Mouse (Mus musculus) embryo, embryonic 11 days (tissue): ENCODE measurements around the gene Lcn6.
"Not testable (repeated sequence)": the region's sequence is repeated elsewhere in the genome, so short reads cannot be mapped to it uniquely, and the experiment has no call there.

ENCODE experiments used
- DNase-seq: peaks from one replicate; pipeline ENCODE4 v3.0.0-alpha.2; 2015

Gene Lcn6

DNA sequence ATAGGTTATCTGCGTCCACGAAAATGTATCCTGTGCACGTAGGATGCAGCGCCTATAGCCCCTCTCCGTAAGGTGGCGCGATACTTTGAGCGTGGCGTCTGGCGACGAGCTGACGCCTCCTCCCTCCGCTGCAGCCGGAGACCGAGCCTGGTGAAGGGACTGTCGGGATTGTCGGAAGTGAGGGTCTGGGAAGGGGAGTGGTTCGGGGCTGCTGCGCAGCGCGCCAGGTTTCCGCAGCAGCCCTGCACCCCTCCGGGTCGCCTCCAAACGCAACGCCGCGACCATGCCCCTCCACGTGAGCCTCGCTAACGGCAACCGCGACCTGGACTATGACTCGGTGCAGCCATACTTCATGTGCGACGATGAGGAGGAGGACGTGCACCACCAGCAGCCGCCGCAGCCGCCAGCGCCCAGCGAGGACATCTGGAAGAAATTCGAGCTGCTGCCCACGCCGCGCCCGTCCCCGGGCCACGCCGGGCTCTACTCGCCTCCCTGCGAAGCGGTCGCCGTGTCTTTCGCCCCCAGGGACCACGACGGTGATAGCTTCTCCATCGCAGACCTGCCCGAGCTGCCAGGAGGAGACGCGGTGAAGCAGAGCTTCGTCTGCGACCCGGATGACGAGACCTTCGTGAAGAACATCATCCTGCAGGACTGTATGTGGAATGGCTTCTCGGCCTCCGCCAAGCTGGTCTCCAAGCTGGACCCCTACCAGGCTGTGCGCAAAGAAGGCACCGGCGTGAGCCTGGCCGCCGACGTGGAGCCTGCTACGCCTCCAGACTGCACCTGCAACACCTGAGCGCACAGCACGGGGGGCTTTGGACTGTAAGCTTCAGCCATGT, 30.3 kb downstream of the Lcn6 start, which contains the start of gene Bmyc:
Gene Bmyc, plus strand, starts transcription at position 97 of the 839 bp plus-strand sequence.
- DNase-seq = peak; percentile 94

GRCm38 (mm10) chr2:25708121-25708520, 31.5 kb downstream of the Lcn6 start:
- DNase-seq = peak; percentile 61

GRCm38 (mm10) chr2:25709056-25709455, 32.5 kb downstream of the Lcn6 start:
- not testable (repeated sequence) for DNase-seq

DNA sequence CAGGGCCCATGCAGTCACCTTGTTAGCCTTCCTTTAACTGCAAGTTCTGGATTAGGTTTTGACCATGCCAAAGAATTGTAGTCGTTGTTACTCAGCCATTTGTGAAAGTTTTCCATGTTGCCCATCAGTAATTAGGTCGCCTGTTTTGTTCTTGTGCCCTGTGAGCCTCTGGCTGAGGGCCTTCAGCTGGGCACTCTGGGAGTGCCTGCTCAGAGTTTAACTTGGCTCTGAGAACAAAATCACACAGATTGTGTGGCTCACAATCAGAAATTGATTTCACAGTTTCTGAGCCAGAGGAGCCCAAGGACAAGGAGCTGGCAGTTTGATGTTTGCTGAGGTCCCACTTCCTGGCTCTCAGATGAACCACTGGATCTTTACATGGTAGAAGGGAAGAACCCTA, 33.2 kb downstream of the Lcn6 start:
- not testable (repeated sequence) for DNase-seq

DNA sequence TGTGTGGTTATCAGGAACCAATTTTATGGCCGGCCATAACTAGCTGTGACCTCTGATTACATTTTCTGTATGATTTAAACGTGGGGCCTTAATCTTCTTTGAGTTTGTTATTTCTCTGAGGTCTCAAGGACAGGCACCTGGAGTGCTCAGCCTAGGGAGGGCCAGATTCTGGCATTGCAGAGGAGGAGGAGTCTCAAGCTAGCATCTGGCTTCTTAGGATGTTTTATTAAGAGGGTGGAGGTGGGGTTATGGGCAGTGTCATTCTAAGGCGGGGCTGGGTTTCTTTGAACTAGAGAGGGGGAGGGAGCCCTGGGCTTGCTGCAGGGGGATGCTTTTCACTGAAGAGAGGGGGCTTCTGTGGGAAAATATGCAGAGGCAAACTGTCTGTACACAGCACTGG, 35.1 kb downstream of the Lcn6 start:
- DNase-seq = peak; percentile 17

- DNase-seq = no peak
Measured at GRCm38 (mm10) chr2:25717222-25717621, 40.6 kb downstream of the Lcn6 start.
